Mouse (Mus musculus) 416B (cell line): ENCODE data around the gene Ppp1r1a.

Source experiments
- DNase-seq: peaks from one replicate; pipeline ENCODE4 v3.0.0; 2011; ENCODE audit warnings: low read depth

The Ppp1r1a gene

DNA sequence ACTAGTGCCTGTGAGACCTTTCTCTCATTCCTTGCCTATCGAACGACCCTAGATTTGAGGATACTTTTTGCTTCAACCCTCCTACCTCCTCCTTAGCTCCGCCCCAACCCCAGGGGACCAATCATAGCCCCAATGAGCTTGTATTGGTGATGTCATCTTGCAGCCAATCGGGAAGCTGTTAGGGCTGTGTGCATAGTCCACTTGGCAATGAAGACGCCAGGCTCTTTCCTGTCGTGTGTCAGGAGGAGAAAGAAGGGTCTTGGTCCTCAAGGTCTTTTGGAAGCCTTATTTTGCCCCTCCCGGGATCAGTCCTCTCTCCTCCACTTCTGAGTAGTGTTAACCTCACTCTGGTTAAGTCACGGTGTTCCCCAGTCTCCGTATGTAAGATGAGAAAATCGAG lies 23.7 kb downstream of the Ppp1r1a start:
- DNase-seq: no peak

DNA sequence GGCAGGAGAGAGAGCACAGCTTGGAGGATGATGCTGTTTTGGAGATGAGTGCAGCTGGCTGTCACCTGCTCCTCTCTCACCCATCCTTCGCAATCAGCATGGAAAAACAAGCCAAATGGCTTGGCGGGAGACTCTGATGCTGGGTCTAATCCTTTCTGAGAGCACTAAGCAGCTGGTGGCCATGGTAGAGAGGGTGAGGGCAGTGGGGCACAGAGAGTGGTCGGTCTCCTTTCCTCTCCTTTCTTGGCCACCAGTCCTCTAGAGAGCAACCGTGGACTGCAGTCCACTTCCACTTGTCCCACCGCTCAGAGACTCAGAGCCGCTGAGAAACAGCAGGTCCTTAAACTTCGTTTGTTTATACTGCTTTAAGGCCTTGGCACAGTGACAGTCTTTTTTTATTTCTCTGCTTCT lies 24.2 kb downstream of the Ppp1r1a start:
- DNase-seq: no peak

- no peak for DNase-seq
Observed at GRCm38 (mm10) chr15:103511652-103512051, 26.2 kb downstream of the Ppp1r1a start.

GRCm38 (mm10) chr15:103509317-103509716 lies 28.5 kb downstream of the Ppp1r1a start:
- no peak for DNase-seq

- no peak for DNase-seq
Observed at GRCm38 (mm10) chr15:103503660-103504059, 34.1 kb downstream of the Ppp1r1a start.

DNA sequence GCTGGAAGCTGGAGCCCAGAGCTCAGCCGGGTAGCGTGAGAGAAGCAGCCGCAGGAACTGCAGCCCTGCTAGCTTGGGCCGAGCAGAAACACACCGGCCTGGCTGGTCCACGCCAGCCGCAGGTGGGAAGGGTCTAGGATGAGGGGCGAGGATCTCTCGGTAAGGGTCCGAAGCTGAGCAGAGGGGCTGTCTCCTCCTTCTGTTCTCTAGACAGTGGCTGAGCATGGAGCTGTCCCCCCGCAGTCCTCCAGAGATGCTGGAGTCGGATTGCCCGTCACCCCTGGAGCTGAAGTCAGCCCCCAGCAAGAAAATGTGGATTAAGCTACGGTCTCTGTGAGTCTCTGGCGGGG lies 34.6 kb downstream of the Ppp1r1a start:
- no peak for DNase-seq

- DNase-seq: no peak
Observed at GRCm38 (mm10) chr15:103502435-103503250, 35.2 kb downstream of the Ppp1r1a start, which contains the start of gene Pde1b. Gene Pde1b (plus strand): TSS chr15:103503034.

- DNase-seq: no peak
Observed at GRCm38 (mm10) chr15:103501186-103501585, 36.6 kb downstream of the Ppp1r1a start.

- no peak for DNase-seq
Observed at GRCm38 (mm10) chr15:103500723-103501122, 37.1 kb downstream of the Ppp1r1a start.

- no peak for DNase-seq
Observed at GRCm38 (mm10) chr15:103498157-103498556, 39.6 kb downstream of the Ppp1r1a start.

DNA sequence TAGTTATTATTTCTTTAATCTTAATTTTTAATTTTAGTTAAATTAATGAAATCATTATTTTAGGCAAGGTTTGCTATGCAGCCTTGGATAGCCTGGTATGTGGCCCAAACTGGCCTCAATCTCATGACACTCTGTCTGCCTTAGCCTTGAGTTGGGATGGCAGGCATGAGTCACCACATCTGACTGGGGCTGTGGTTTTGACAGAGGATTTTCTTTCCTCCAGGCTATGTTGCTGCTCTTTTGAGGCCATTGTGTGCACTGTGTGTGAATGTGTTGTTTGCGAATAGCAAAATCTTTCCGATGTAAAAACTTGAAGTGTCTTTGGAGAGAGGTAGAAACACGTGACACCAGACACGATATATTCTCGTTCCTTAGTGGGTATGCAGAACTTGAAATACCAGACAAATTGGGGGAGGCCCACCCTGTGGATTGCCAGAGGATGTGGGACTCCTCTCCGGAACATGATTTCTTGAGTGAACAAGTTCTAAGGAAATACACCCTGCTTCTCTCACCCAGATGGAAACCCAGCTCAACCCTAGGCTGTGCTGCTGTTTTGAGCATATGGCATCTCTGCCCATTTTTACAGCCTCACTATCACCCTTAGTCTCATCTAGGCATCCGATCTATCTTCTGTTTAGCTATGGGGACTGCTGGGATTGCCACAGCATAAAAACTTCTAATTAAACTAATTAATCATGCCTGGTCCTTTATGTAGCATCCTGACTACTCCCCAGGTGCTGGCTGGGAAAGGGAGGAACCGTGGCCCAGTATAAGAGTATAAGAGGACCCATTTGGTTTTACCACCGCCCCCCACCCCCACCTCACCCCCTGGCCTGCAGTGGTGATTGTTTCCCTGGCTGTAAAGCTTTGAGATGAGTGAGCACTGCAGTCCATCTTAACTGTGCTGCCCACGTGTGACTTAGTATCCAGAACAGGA lies 41.3 kb downstream of the Ppp1r1a start:
- peak; percentile 85 for DNase-seq

DNA sequence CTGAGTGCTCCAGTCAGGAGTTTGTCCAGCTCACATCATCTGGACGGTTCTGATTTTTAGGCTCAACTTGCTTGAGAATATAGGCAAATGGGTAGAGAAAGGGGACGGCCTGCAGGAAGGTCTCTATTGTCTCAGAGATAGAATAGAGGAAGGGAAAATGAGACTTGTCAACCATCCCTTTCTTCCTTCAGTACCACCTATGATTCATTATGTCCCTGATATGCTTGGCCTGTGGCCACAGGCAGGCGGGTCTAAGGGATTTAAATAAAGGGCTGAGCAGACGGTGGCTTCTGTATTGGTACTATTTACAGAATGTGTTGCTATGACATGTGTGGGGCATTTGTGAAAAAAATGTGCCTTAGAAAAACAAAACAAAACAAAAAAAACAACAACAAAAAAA lies 49.5 kb downstream of the Ppp1r1a start:
- no peak for DNase-seq

GRCm38 (mm10) chr15:103486658-103487057 lies 51.1 kb downstream of the Ppp1r1a start:
- DNase-seq: peak; percentile 31

DNA sequence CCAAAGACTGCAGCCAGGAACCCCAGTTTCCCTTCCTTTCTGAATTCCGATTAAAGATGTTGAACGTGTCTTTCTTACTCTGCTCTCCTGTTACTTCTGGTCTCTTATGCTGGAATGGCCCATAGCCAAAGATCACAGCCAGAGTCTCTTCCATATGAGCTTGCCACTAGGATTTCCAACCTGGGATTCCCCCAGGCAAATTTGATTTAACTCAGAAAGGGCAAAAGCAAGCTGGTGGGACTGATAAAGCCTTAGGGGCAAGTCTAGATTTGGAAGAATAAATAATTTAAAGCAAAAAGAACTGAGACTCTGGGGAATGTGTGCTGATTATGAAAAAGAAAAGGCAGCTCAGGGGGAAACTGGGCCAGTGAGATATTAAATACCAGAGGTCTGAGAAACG lies 52.7 kb downstream of the Ppp1r1a start:
- no peak for DNase-seq

DNA sequence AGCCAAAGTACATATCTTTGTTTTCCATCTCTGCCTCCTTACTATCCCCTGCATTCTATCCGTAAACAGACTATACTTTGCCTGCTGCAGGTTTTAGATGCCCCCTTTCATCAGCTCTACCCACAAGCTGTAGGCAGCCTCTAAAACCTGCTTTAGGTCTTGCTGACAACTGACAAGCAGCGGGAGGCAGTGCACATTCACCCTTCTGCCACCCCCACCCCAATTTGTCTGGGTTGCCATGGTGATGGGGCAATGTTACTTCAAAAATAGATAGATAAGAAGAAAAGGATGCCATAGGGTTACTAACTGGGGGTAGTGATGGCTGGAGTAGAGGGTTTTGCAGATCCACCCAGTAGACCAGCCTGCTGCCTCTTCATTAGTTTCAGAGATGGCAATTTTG lies 53.3 kb downstream of the Ppp1r1a start:
- DNase-seq: no peak

- DNase-seq: peak; percentile 24
Observed at GRCm38 (mm10) chr15:103482488-103482887, 55.3 kb downstream of the Ppp1r1a start.
